Mouse (Mus musculus) cerebellum, adult 18-20 months (tissue): ENCODE measurements around the gene Gm20388.

Experiments used
- DNase-seq, 2 experiments: peaks; one replicate each; pipeline ENCODE4 v3.0.0; 2021

The Gm20388 gene

GRCm38 (mm10) chr8:120208113-120208512 is 297.5 kb downstream of the Gm20388 start:
- no peak for DNase-seq

GRCm38 (mm10) chr8:120211345-120211744 is 300.7 kb downstream of the Gm20388 start:
- no peak for DNase-seq

DNA sequence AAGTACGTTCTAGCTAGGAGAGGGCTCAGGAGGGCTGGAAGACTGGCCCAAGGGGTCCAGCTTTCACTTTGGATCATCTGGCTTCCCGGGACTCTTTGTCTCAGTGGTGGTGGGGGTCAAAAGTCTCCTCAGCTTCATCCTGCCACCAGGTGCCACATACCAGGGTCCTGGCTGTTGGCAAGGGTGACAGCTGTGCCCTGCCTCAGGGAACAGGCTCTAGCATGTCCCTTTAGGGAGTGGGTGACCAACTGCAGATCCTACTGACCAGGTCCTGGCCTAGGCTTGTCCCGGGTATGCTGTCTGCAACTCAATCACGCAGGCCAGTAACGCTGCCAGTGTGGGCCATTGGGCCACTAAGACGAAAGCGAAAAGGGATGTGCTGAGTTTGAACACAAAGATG is 302.0 kb downstream of the Gm20388 start:
- no peak for DNase-seq

DNA sequence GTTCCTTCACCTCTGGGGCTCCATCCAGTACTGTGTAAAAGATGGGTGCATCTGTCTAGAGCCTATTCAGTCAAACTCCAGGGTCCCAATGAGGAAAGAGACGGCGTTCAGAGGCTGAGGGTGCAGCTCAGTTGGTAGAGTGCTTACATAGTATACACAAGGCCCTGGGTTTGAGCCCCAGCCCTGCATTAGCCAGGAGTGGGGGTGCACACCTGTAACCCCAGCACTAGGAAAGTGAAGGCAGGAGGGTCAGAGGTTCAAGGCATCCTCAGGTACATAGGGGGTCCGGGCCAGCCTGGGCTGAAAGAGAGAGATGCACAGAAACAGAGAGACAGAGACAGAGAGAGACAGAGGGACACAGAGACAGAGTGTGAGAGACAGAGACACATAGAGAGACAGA is 302.6 kb downstream of the Gm20388 start:
- DNase-seq, result no peak

DNA sequence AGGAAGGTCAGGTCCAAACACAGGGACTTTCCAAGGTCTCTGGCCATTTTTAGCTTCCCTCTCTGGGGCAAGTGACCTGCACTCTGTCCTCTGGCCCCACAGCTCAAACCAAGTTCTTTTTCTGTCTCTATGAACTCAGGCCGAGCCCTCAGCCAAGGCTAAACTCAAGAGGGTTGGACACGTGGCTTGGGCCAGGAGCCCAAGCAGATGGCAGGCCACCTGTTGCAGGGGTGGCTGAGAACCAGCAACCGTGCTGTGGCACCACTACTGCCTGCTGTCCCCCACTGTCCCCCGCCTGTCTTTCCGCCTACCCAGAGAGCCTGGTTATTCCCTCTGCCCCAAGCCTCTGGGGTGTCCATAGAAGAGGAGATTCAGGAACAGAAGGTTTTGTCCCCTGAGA is 303.3 kb downstream of the Gm20388 start:
- peak; percentile 96 to 97 for DNase-seq

DNA sequence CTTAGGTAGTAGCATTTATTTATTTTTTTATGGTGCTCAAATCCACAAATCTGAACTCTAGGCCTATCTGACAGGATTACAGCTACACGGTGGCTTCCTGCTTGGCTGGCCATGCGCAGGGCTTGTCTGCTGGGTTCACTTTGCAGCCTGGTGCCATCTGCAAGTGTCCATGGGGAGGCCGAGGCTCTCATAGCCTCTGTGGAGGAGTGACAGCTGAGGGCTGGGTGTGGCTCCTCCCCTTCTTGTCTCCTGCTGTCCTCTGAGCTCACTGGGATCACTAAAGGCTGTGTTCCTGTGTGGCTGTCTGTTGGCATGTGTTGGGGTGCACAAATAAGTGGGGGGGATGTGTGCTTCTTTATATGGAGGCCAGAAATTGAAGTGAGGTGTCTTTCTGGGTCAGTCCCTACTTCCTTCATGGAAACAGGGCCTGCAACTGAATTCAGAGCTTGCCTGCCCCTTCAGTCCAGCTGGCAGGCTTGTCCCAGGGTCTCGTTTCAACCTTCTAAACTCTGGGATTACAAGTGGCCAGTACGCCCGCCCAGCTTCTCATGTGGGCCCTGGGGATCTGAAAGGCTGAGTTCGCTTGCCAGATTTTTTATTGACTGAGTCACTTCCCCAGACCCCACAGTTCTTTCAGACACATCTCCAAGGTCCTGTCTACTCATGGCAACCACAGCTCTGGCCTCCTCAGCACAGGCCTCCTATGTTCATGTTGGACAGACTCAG is 304.9 kb downstream of the Gm20388 start:
- DNase-seq, result peak in 1 of 2 experiments; percentile 38

- no peak for DNase-seq
These were observed 306.5 kb downstream of the Gm20388 start for GRCm38 (mm10) chr8:120216855-120217830.

GRCm38 (mm10) chr8:120222548-120222947 is 311.9 kb downstream of the Gm20388 start:
- no peak for DNase-seq

DNA sequence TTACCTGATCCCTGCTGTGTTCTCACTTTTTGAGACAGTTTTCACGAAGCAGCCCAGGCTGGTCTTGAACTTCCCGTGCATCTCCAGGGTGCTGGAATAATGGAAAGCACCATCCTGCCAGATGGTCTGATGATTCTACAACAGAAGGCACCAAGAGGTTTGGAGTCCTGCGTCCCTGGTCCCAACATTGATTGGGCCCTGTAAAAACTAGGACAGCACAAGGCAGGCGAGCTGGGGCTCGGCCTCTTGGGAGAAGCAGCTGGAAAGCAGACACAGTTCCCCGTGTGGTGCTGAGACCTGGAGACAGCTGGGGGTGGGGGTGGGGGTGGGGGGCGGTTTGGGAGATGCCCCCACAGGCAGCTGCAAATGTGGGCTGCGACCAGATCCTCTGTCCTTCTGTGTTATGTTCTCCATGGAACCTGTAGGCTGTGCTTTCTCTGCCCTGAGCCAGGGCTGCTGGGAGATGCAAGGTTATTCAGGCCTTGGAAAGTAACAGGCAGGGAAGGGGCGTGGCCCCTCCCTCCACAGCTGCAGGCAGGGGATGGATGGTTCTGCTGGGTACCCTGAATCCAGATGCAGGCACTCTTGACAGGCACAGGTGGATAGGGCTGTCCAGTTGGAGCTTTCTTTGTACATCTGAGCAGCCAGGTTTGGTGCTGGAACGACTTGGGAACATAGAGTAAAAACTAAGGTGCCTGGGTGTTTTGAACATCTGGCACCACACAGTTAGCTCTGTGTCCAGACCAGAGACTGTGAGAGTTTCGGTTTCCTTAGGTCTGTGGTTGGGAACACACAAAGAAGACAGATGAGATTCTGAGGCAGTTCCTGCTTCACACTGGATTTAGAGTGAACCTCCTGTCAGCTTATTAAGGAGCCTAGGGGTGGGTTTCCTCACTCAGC is 314.1 kb downstream of the Gm20388 start:
- DNase-seq, result no peak

- DNase-seq, result no peak
These were observed 314.9 kb downstream of the Gm20388 start for GRCm38 (mm10) chr8:120225421-120226151.

DNA sequence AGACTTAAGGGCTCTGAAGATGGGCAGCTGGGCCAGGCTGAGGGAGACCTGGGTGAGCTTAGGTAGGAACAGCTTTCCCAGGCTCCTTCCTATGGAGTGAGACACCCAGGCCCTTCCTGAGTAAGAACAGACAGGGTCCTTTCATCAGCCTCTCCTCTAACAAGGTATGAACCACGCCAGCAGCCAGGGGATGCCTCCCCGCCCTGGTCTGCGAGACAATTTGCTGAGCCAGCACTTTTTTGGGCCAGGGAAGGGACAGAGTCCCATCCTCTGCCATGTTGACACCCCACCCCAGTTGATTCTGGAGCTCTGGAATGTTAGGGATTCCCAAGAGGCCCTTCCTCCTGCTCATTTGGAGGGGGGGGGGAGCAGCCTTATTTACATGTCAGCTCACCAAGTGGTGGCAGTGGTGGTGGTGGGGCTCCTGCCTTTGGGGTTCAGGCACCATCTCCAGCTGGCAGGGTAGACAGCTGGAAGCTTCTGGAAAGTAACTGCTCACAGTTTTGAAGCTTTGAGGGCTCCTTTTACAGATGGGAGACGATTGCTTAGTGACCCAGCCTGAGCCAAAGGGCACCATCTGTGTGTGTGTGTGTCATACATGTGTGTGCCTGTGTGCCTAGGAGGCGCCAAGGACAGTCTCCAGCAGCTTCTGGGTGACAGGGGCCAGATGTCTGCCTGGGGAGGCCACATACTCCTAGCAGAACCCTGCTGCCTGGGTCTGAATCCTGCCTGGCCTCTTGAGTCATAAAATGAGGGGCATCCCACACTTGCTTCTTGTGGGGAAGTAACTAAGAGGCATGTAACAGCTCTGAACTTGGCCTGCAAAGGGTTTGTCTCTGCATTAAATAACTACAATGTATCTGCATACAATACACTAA is 316.3 kb downstream of the Gm20388 start:
- no peak for DNase-seq

DNA sequence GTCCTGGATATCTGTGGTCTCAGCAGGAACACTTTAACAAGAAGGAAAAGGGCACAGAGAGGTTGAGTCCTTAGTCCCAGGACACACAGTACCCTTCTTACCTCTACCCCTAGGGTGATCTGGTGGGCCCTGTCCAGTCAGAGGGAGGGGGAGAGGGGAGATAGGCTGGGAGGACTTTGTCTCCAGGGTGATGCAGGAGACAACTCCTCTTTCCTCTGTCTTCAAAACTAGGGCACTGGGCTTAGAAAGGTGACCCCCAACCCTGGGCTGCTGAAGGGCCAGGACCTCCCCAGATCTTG is 316.9 kb downstream of the Gm20388 start:
- no peak for DNase-seq

GRCm38 (mm10) chr8:120227891-120228591 is 317.4 kb downstream of the Gm20388 start, which contains the start of gene Gse1:
Gse1 (plus strand) TSS chr8:120228456.
- DNase-seq, result peak; percentile 77 to 87

GRCm38 (mm10) chr8:120228781-120229573 is 318.3 kb downstream of the Gm20388 start:
- DNase-seq, result peak; percentile 41 to 63

DNA sequence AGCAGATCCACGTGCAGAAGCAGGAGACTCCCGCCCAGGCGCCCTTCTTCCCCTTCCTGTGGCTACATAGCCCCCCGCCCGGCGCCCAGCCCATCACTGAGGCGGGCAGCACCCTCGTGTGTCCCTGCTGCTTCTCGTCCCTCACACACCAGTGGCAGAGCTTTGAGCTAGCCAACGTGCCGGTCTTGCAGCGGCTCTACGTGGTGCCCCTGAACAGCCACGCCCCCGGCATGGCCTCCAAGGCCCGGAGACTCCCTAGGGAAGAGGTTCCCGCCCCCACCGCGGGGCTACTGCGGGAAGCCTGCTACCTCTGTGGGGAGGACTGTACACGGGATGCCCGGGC is 318.9 kb downstream of the Gm20388 start:
- no peak for DNase-seq

GRCm38 (mm10) chr8:120230081-120230480 is 319.4 kb downstream of the Gm20388 start:
- no peak for DNase-seq

- no peak for DNase-seq
These were observed 320.3 kb downstream of the Gm20388 start for GRCm38 (mm10) chr8:120230715-120231614.

- DNase-seq, result peak in 1 of 2 experiments; percentile 41
These were observed 321.2 kb downstream of the Gm20388 start for GRCm38 (mm10) chr8:120231870-120232269.

- DNase-seq, result no peak
These were observed 321.8 kb downstream of the Gm20388 start for GRCm38 (mm10) chr8:120232398-120232797.
